15 mouse cellular contexts compared by ENCODE assay signal in genomic region chr11:19828959-19829401, GRCm38 (mm10).
DNase-seq lines count a peak whose midpoint lies in the region; ATAC-seq lines count a peak whose summit lies in the region.
"Had no signal": no experiment of that assay in that cellular context is flagged by ENCODE, and none has a peak within 500 bp of the region (broad histone marks: within the 10 kb centered on the region; RNA-seq: fewer than 3 reads in every experiment).

No protein-coding gene starts in this region.

- H3K27ac ChIP-seq in embryonic facial prominence, embryonic 13.5 days, result peak overlapping the region; percentile 29; the same call in 1 of the 2 replicates
- no peak overlapping the region for H3K27ac ChIP-seq in embryonic facial prominence, embryonic 10.5 days (replicated peaks)
- H3K27ac ChIP-seq in midbrain, embryonic 10.5 days (replicated peaks), result 0 out of 2 replicates have a peak overlapping the region, but pooled peaks have one; percentile 39
- H3K27ac ChIP-seq in midbrain, embryonic 16.5 days (ENCODE audit: low read length), result no peak overlapping the region
- H3K27ac ChIP-seq: liver, embryonic 14.5 days; midbrain, embryonic 12.5 days; neural tube, embryonic 12.5 days had no signal

- 0 out of 2 replicates have a peak overlapping the region, but pooled peaks have one; percentile 11 for H3K9ac ChIP-seq in embryonic facial prominence, embryonic 13.5 days
- H3K9ac ChIP-seq in midbrain, embryonic 16.5 days (ENCODE audit: low read depth, low read length), result no peak overlapping the region
- H3K9ac ChIP-seq: heart, embryonic 12.5 days; liver, embryonic 14.5 days; midbrain, embryonic 12.5 days; neural tube, embryonic 12.5 days had no signal

- H3K4me3 ChIP-seq in embryonic facial prominence, embryonic 13.5 days, result no peak overlapping the region
- H3K4me3 ChIP-seq in embryonic facial prominence, embryonic 10.5 days, result no peak overlapping the region
- H3K4me3 ChIP-seq in midbrain, embryonic 10.5 days, result no peak overlapping the region
- no peak overlapping the region for H3K4me3 ChIP-seq in midbrain, embryonic 16.5 days (ENCODE audit: low read depth, low read length)
- H3K4me3 ChIP-seq: heart, embryonic 12.5 days; hindbrain, embryonic 10.5 days; midbrain, embryonic 12.5 days; neural tube, embryonic 12.5 days had no signal

- no peak overlapping the region for H3K4me2 ChIP-seq in embryonic facial prominence, embryonic 13.5 days
- no peak overlapping the region for H3K4me2 ChIP-seq in midbrain, embryonic 16.5 days (ENCODE audit: low read length)
- H3K4me2 ChIP-seq: heart, embryonic 12.5 days; midbrain, embryonic 12.5 days; neural tube, embryonic 12.5 days had no signal

- 54% methylated on average over 8 of the region's 8 CpGs for WGBS in embryonic facial prominence, embryonic 13.5 days
- 54% methylated on average over 8 of the region's 8 CpGs for WGBS in embryonic facial prominence, embryonic 10.5 days
- WGBS in midbrain, embryonic 10.5 days, result 59% methylated on average over 8 of the region's 8 CpGs
- WGBS in midbrain, embryonic 16.5 days, result 61% methylated on average over 8 of the region's 8 CpGs

- H3K4me1 ChIP-seq in embryonic facial prominence, embryonic 13.5 days, result peaks cover 18% of the 10 kb centered on the region
- peaks cover 27% of the 10 kb centered on the region for H3K4me1 ChIP-seq in embryonic facial prominence, embryonic 10.5 days
- H3K4me1 ChIP-seq in midbrain, embryonic 10.5 days, result peaks cover 16% of the 10 kb centered on the region
- H3K4me1 ChIP-seq in midbrain, embryonic 16.5 days (ENCODE audit: control insufficient read depth, insufficient read depth, low read length), result no peaks in the 10 kb centered on the region
- H3K4me1 ChIP-seq: midbrain, embryonic 12.5 days; neural tube, embryonic 12.5 days had no signal

- H3K9me3 ChIP-seq in embryonic facial prominence, embryonic 13.5 days, result no peaks in the 10 kb centered on the region
- H3K9me3 ChIP-seq in embryonic facial prominence, embryonic 10.5 days, result no peaks in the 10 kb centered on the region
- no peaks in the 10 kb centered on the region for H3K9me3 ChIP-seq in midbrain, embryonic 10.5 days (replicated peaks)
- no peaks in the 10 kb centered on the region for H3K9me3 ChIP-seq in midbrain, embryonic 16.5 days (replicated peaks; ENCODE audit: control insufficient read depth, low read length, poor library complexity, severe bottlenecking)
- H3K9me3 ChIP-seq: heart, embryonic 12.5 days; hindbrain, embryonic 10.5 days; midbrain, embryonic 12.5 days; neural tube, embryonic 12.5 days had no signal

- no peak for ATAC-seq in embryonic facial prominence, embryonic 13.5 days (ENCODE audit: insufficient number of reproducible peaks, insufficient read depth, low FRiP score, low TSS enrichment, low read depth)
- no peak for ATAC-seq in midbrain, embryonic 16.5 days
- no peak for ATAC-seq in granulocyte monocyte progenitor cell, adult 5-6 weeks (replicated peaks; ENCODE audit: poor library complexity, severe bottlenecking)
- ATAC-seq: activated CD4-positive, CD25-positive, alpha-beta regulatory T cell, adult 4 months had no signal

- no peak for DNase-seq in embryonic facial prominence, embryonic 10.5 days (ENCODE audit: low spot score)
- no peak for DNase-seq in midbrain, embryonic 10.5 days (ENCODE audit: low spot score)
- peak; percentile 37 to 47 for DNase-seq in kidney, postnatal 4 days
- DNase-seq in natural killer cell, adult 2 months (ENCODE audit: low spot score in 2 of 2), result no peak
- no peak for DNase-seq in spleen, postnatal 36 days (ENCODE audit: low spot score in 2 of 2)
- DNase-seq: gastrocnemius, postnatal 14 days had no signal

- no peaks in the 10 kb centered on the region for H3K36me3 ChIP-seq in embryonic facial prominence, embryonic 13.5 days
- no peaks in the 10 kb centered on the region for H3K36me3 ChIP-seq in embryonic facial prominence, embryonic 10.5 days (replicated peaks)
- H3K36me3 ChIP-seq in midbrain, embryonic 10.5 days, result no peaks in the 10 kb centered on the region
- H3K36me3 ChIP-seq in midbrain, embryonic 16.5 days (ENCODE audit: control insufficient read depth, insufficient read depth, low read length), result no peaks in the 10 kb centered on the region
- H3K36me3 ChIP-seq: heart, embryonic 12.5 days; hindbrain, embryonic 10.5 days; midbrain, embryonic 12.5 days; neural tube, embryonic 12.5 days had no signal

- H3K27me3 ChIP-seq in embryonic facial prominence, embryonic 13.5 days, result no peaks in the 10 kb centered on the region
- H3K27me3 ChIP-seq in embryonic facial prominence, embryonic 10.5 days (replicated peaks; ENCODE audit: low read depth, poor library complexity, severe bottlenecking), result peaks cover 12% of the 10 kb centered on the region; the same call in 1 of the 2 replicates
- H3K27me3 ChIP-seq in midbrain, embryonic 10.5 days (ENCODE audit: low read depth, poor library complexity, severe bottlenecking), result peaks cover 15% of the 10 kb centered on the region
- H3K27me3 ChIP-seq in midbrain, embryonic 16.5 days (ENCODE audit: control insufficient read depth, insufficient read depth, low read depth, low read length), result no peaks in the 10 kb centered on the region
- H3K27me3 ChIP-seq: heart, embryonic 12.5 days; neural tube, embryonic 12.5 days had no signal

Comparison
In these comparisons a context has a peak if more than half of its experiments do, and no peak if none do; other contexts are left out.
1. H3K27ac ChIP-seq: peak in embryonic facial prominence, embryonic 13.5 days (single experiment) and midbrain, embryonic 10.5 days (single experiment); none in embryonic facial prominence, embryonic 10.5 days (single experiment) and midbrain, embryonic 16.5 days (single experiment).
2. DNase-seq: peak in kidney, postnatal 4 days (2 of 2); none in embryonic facial prominence, embryonic 10.5 days (single experiment), midbrain, embryonic 10.5 days (single experiment), natural killer cell, adult 2 months (0 of 2) and spleen, postnatal 36 days (0 of 2).